Mouse (Mus musculus) CD8-positive naive resting alpha-beta T cell, adult 2 months (primary cell): Measurements from ENCODE around the gene Aco2.
"Not testable (repeated sequence)": the region's sequence is repeated elsewhere in the genome, so short reads cannot be mapped to it uniquely, and the experiment has no call there.

Experiments
- DNase-seq, 2 experiments: peaks; one replicate each; pipeline ENCODE4 v3.0.0; 2022; ENCODE audit warnings: low read depth in 2 of 2, low spot score in 2 of 2

Aco2 gene

GRCm38 (mm10) chr15:81871604-81872261 is 376 bp upstream of the Aco2 start, which contains the start of gene Phf5a:
Phf5a (minus strand) TSS chr15:81871911.
- peak; percentile 77 to 81 for DNase-seq

GRCm38 (mm10) chr15:81879531-81880401 is 7.7 kb downstream of the Aco2 start:
- DNase-seq = no peak

- no peak for DNase-seq
These were observed 10.2 kb downstream of the Aco2 start for GRCm38 (mm10) chr15:81882348-81882747.

- DNase-seq = no peak
These were observed 13.4 kb downstream of the Aco2 start for GRCm38 (mm10) chr15:81885418-81885934.

GRCm38 (mm10) chr15:81886795-81887550 is 14.9 kb downstream of the Aco2 start:
- no peak for DNase-seq

- DNase-seq = no peak
These were observed 17.1 kb downstream of the Aco2 start for GRCm38 (mm10) chr15:81889175-81889574.

- no peak for DNase-seq
These were observed 19.2 kb downstream of the Aco2 start for GRCm38 (mm10) chr15:81891140-81891802.

DNA sequence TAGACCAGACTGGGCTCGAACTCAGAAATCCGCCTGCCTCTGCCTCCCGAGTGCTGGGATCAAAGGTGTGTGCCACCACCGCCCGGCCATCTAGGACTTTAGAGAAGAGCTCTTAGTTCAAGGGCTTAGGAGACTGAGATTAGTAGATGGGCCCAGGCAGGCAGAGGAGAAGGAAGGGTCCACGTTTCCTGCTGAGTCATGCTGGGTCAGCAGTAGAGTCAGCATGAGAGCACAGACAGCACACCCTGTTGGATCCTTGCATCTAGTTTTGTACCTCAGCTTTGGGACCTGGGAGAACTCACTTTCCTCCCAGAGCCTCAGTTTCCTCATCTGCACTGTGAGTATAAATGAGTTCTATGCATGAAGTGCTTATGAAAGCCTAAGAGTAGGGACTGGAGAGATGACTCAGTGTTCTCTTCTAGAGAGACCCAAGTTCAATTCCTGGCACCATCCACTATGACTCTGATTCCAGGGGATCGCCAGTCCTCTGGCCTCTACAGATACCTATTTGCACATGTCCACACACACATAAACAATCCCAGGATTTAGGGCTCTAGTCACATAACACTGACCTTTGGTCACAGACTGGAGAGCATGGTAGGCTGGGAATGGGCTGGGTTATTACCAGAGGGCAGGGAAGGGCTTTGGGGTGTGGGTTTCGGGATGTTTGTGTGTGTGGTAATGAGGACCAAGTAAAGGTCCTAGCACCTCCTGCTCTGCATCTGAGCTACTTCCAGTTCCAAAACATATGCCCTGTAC is 19.9 kb downstream of the Aco2 start:
- DNase-seq = no peak

- no peak for DNase-seq
These were observed 21.9 kb downstream of the Aco2 start for GRCm38 (mm10) chr15:81894002-81894401.

DNA sequence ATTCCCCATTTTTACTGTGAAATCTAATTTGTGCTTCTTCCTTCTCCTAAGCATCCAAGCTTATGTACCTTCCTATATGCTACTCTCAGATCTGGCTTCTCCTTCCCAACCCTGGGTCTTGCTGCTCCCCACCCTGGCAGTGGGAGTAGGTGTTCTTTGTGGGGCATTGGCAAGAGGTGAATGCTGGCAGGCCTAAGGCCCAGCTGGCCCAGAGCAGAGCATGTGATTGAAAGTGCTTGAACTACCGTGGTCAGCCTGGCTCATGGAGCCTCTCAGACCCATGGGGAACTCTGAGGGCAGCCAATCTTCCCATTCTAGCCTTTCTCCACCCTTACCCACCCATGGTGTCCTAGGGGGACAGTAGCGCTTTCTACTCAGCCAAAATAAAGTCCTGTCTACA is 24.3 kb downstream of the Aco2 start:
- DNase-seq = no peak

DNA sequence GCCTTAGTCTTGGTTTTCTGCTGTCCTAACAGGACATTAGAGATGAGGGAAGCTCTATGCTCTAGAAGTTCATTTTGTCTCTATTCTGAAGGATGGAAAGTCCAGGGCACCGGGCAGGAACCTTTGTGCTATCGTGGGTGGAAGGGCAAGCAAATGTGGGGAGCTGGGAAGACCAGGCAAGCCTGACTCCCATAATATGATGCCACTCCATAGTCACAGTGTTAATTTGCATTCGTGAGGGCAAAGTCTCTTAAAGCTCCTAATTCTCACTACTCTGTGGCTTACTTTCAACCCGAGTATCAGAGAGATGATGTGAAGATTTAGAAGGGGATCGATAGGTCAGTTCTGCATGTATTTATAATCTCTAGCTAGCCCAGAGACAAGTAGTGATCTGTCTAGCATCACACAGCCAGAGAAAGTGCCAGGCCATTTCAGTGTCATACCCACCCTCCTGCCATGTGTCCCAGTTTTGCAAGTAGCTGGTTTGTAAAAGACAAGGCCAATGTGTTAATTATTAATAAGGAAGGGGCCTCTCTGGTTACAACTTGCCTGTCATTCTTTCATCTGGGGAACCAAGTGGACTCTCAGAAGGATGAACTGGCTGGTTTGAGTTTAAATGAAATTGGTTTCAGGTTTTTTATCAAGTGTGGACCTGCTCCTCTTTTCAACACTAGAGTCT is 25.6 kb downstream of the Aco2 start:
- no peak for DNase-seq

DNA sequence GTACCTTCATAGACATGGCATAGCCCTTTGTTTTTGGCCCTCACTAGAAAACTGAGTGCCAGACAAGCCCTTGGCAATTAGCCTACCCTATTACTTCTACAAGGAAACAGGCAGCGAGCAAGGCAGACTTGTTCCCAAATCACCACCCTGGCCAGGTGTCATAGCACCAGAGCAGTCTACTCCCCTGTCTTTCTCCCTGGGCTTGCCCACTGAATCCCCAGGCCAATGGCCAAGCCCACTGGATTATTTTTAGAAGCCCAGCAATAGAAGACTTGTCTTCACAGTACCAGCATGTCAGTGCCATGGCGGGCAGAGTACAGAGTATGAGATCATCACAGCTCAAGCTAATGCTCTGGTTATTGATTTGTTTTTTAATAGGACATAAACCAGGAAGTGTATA is 26.6 kb downstream of the Aco2 start:
- DNase-seq = no peak

DNA sequence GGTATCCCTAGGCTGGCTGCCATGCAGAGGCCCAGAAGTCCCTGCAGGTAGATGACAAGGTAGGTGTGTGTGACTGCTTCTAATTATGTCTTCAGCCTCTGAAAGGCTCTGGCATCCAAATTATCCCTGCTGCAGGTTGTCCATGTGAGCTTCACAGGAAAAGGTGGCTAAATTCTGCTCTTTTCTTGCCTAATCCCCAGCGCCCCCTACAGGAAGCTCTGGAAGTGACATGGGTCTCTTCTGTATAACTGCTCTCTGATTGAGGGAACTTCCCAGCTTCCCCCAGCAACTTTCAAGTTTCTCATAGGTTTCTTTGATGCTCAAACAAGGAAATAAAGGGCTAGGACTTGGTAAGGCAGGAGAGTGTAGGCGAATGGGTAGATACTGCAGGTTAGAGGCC is 32.8 kb downstream of the Aco2 start:
- DNase-seq = peak; percentile 62 to 80

- no peak for DNase-seq
These were observed 35.8 kb downstream of the Aco2 start for GRCm38 (mm10) chr15:81907953-81908352.

GRCm38 (mm10) chr15:81908767-81909166 is 36.7 kb downstream of the Aco2 start:
- not testable (repeated sequence) for DNase-seq

GRCm38 (mm10) chr15:81912498-81912897 is 40.4 kb downstream of the Aco2 start:
- DNase-seq = no peak

DNA sequence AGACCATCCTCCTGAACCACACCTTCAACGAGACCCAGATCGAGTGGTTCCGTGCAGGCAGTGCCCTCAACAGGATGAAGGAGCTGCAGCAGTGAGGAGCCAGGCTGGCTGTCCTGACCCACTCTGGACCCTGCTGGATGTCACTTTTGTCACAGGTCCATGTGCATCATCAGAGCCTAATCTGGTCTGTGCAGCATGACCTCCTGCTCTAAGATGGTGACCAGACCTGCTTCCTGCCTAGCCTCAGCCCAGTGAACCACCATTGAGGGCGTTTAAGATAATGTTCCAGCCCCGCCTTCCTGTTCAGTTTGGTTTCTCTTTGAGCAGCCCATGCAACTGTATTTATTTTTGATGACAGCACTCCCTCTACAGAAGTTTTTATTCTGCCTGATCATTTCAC is 42.6 kb downstream of the Aco2 start:
- DNase-seq = no peak

DNA sequence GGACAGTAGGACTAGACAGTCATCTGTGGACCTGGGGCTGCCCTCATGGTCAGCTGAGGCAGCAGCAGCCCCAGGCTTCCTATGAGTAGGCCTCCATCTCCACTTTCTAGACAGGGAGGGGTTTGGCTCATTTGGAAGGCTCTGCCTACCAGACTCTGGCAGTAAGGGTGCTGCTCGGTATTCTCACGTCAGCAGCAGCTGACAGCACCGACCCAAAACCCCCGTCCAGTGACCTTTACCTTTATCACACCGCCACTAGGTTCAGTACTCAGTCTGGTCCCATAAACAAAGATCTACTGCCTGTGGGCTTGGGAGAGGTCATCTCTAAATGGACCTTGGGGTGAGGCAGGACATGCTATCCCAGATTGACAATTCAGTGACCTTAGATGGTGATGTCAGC is 43.6 kb downstream of the Aco2 start:
- no peak for DNase-seq

- DNase-seq = no peak
These were observed 45.1 kb downstream of the Aco2 start for GRCm38 (mm10) chr15:81917201-81917600.
